Mouse (Mus musculus): Measurements from ENCODE around the gene Kcnj10. TPM values are rescaled to one million over a fixed set of nuclear protein-coding genes. Genes with fewer than 3 reads are reported as not detected.

The Kcnj10 gene
- polyA plus RNA-seq, 1 experiment from 2014 or later: 0.08 TPM

DNA sequence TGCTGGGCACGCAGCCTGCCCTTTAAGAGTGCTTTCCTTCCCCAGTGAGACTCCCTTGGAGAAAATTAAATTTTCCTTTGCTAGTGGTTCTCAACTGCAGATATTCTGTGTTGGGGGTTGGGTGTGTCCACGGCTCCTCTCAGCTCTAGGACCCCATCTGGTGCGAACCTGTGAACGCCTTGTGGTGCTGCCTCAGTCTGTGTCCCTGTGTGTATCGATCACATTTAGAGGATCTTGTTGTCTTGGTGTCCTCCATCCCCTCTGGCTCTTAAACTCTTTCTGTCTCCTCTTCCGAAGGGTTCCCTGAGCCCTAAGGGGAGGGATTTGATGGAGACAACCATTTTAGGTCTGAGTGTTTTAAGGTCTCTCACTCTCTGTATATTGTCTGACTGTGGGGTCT lies 79.2 kb downstream of the Kcnj10 start:
- no peaks in the 10 kb centered on the region for H3K4me1 ChIP-seq (replicated peaks)
- no peaks in the 10 kb centered on the region for H3K9me3 ChIP-seq
- H3K27me3 ChIP-seq (replicated peaks): no peaks in the 10 kb centered on the region
- WGBS: 87% methylated on average over 6 of the region's 6 CpGs
- H3K36me3 ChIP-seq: no peaks in the 10 kb centered on the region
- no peak overlapping the region for H3K4me2 ChIP-seq (replicated peaks)
- H3K9ac ChIP-seq: no peak overlapping the region
- H3K27ac ChIP-seq: no peak overlapping the region
- no peak overlapping the region for H3K4me3 ChIP-seq (replicated peaks)
- ATAC-seq: no peak

DNA sequence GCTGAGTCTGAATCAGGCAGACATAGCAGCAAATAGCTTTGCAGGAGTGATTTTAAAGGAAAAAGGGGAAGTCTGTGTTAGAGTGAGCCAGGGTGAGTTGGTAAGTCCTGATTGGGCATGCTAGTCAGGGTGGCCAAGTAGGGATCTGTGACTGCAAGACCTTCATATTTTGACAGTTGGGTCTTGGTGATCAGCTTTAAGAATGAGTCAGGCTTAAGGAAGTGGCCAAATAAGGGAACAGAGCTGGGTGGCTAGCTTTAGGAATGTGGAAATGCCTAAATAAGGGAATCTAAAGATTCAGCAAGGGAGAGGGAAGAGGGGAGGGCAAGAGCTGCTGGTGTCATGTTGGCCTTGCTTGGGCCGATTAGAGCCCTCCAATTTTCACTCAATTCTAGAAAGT lies 82.4 kb downstream of the Kcnj10 start:
- no peaks in the 10 kb centered on the region for H3K9me3 ChIP-seq
- no peak overlapping the region for H3K4me3 ChIP-seq (replicated peaks)
- H3K9ac ChIP-seq: no peak overlapping the region
- H3K27ac ChIP-seq: no peak overlapping the region
- no peaks in the 10 kb centered on the region for H3K36me3 ChIP-seq
- H3K4me2 ChIP-seq (replicated peaks): no peak overlapping the region
- H3K27me3 ChIP-seq (replicated peaks): no peaks in the 10 kb centered on the region
- H3K4me1 ChIP-seq (replicated peaks): no peaks in the 10 kb centered on the region
- ATAC-seq: no peak
- 26% methylated on average over 1 of the region's 1 CpGs for WGBS

Other genes starting within 250 kb of the Kcnj10 start
- gene Pex19, start 214.5 kb upstream of the Kcnj10 start, polyA plus RNA-seq (2015; fragmentation: Nextera tagmentation; extraction: Ambion mirVana): 143 and 144 TPM in 2 replicates
- 98.2 and 101 TPM in 2 replicates for gene Dcaf8, start 193.1 kb upstream of the Kcnj10 start, polyA plus RNA-seq (2015; fragmentation: Nextera tagmentation; extraction: Ambion mirVana)
- 86.4 and 89.0 TPM in 2 replicates for gene Pea15a, start 134.4 kb upstream of the Kcnj10 start, polyA plus RNA-seq (2015; fragmentation: Nextera tagmentation; extraction: Ambion mirVana)
- 18.4 and 20.2 TPM in 2 replicates for gene Casq1, start 121.3 kb upstream of the Kcnj10 start, polyA plus RNA-seq (2015; fragmentation: Nextera tagmentation; extraction: Ambion mirVana)
- gene Atp1a4, start 82.8 kb upstream of the Kcnj10 start, polyA plus RNA-seq (2015; fragmentation: Nextera tagmentation; extraction: Ambion mirVana): not detected in 2 replicates
- 46.1 and 53.3 TPM in 2 replicates for gene Igsf8, start 79.6 kb upstream of the Kcnj10 start, polyA plus RNA-seq (2015; fragmentation: Nextera tagmentation; extraction: Ambion mirVana)
- 3.3 TPM in 2 replicates for gene Atp1a2, start 43.1 kb upstream of the Kcnj10 start, polyA plus RNA-seq (2015; fragmentation: Nextera tagmentation; extraction: Ambion mirVana)
- 0.08 TPM in 1 of 2 replicates, not detected in the other for gene Kcnj9, start 11.9 kb upstream of the Kcnj10 start, polyA plus RNA-seq (2015; fragmentation: Nextera tagmentation; extraction: Ambion mirVana)
- 6.3 and 6.4 TPM in 2 replicates for gene Pigm, start 35.3 kb downstream of the Kcnj10 start, polyA plus RNA-seq (2015; fragmentation: Nextera tagmentation; extraction: Ambion mirVana)
- 2.2 and 2.5 TPM in 2 replicates for gene Slamf9, start 134.1 kb downstream of the Kcnj10 start, polyA plus RNA-seq (2015; fragmentation: Nextera tagmentation; extraction: Ambion mirVana)
- gene Igsf9, start 140.6 kb downstream of the Kcnj10 start, polyA plus RNA-seq (2015; fragmentation: Nextera tagmentation; extraction: Ambion mirVana): 68.7 and 77.8 TPM in 2 replicates
- gene Tagln2, start 158.8 kb downstream of the Kcnj10 start, polyA plus RNA-seq (2015; fragmentation: Nextera tagmentation; extraction: Ambion mirVana): 388 and 395 TPM in 2 replicates
- gene Cfap45, start 179.6 kb downstream of the Kcnj10 start, polyA plus RNA-seq (2015; fragmentation: Nextera tagmentation; extraction: Ambion mirVana): 1.1 and 1.2 TPM in 2 replicates
- 0.28 and 0.43 TPM in 2 replicates for gene Vsig8, start 214.7 kb downstream of the Kcnj10 start, polyA plus RNA-seq (2015; fragmentation: Nextera tagmentation; extraction: Ambion mirVana)
- 0.33 and 0.37 TPM in 2 replicates for gene Slamf8, start 249.4 kb downstream of the Kcnj10 start, polyA plus RNA-seq (2015; fragmentation: Nextera tagmentation; extraction: Ambion mirVana)

Measured in intestine, embryonic 15.5 days (tissue).